Mouse (Mus musculus): Measurements from ENCODE around the gene Ifi27.
A peak's percentile ranks its signal among the peaks of the same experiment; 100 is the strongest.
"Not testable (repeated sequence)": the region's sequence is repeated elsewhere in the genome, so short reads cannot be mapped to it uniquely, and the experiment has no call there.

The Ifi27 gene

DNA sequence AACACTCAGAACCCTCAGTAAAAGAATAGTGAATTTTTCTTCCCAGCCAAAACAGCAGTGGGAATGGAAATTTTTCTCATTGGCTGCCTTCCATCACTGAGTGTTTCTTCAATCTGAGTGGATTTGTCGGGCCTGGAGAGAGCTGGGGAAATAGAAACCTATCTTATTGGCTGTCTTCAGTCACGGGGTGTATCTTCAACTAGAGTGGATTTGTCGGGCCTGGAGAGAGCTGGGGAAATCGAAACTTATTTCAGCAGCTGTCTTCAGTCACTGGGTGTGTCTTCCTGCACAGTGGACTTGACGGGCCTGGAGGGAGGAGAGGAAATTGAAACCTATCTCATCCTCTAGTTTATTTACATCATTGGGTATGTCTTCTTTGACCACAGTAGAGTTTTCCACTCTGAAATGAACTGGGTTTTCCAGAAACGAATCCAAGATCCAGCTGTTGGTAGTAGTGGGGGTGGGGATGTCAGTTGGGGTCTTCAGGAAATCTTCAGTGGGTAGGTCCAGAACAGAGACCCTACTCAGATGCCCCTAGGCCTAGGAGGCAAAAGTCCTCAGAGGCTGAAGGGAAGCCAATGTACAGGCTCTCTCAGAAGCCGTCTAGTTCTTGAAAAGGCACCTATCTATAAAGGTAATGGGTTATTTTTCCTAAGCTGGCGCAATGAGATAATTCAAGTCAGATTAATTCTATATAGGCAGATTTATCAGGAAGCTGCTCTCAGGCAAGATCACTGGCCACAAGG lies at the start of gene Ifi27:
TSS of gene Ifi27 (plus strand) at position 226 of the 746 bp plus-strand sequence.
- DNase-seq (ENCODE audit: low read depth, low spot score), result no peak

DNA sequence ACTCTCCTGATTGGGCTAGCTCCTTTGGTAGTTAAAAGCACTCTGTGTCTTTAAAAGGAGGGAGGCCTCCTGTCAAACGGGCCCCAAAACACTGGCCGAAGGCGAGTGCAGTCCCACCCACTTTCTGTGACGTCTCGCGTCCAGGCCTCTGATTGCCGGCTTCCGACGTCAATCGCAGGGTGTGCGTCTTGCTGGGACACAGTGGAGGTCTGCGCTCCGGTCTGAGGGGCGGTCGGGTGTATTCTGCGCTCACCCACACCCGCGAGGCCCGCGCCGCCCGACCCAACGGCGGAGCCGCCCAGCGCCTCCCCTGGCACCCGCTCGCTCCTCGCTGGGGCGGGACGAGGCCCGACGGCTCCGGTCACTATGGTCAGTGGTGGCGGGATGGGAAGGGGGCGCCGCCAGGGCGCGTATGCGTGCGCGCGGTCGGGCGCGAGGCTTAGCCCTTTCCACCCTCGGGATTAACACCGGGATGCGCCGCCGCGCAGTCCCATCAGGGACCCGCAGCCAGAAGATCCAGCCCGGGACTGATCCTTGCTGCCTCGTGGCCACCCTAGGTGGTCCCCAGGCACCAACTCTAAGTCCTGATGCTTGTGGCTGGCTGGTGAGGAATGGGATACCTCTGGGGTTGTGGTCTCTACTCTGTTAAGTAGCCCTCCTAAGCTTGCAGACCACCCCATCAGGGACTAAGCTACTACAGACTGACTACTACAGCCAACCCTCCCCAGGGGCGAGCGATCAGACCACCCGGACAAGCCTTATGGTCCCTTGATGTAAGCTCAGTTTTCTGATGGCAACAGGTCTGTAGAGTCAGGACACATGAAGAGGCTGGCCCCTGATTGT lies 45.3 kb upstream of the Ifi27 start, which contains the start of gene Otub2:
TSS of gene Otub2 (plus strand) at position 178 of the 843 bp plus-strand sequence.
- DNase-seq (ENCODE audit: low read depth, low spot score), result peak; percentile 95

DNA sequence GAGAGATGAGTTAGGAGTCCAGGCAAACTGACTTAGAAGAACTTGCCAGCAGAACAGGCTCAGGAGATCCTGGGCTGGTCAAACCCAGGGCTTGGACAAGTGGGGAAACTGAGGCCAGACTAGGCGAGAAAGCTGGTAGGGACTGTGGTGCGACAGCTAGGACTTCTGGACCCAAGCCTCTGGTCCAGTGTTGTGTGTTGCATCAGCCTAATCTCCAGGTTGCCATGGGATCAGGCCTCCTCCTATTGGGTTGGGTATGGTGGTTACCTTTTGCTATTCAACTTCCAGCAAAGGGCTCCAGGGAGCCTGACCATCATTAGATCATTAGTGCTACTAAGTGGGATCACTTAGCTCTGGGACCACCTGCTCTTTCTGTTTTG lies 44.7 kb upstream of the Ifi27 start:
- peak; percentile 8 for DNase-seq (ENCODE audit: low read depth, low spot score)

DNA sequence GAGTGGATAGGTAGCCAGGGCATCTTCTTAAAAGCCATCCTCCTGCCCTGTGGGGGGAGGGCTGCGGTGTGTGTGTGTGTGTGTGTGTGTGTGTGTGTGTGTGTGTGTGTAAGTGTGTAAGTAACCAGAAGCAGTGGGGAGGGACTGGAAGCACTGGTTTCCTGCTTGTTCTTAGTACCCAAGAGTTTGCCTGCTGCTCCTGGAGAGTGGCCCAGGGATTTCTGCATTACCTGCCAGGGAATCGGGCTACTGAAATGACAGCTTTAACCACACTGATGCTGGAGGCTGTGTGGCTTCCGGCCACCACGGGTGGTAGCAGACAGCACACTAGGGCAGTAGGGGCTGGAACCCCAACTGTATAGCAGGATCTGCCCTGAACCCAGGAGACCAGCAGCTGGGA lies 44.0 kb upstream of the Ifi27 start:
- DNase-seq (ENCODE audit: low read depth, low spot score), result no peak

- no peak for DNase-seq (ENCODE audit: low read depth, low spot score)
Observed at GRCm38 (mm10) chr12:103391098-103391497, 42.9 kb upstream of the Ifi27 start.

DNA sequence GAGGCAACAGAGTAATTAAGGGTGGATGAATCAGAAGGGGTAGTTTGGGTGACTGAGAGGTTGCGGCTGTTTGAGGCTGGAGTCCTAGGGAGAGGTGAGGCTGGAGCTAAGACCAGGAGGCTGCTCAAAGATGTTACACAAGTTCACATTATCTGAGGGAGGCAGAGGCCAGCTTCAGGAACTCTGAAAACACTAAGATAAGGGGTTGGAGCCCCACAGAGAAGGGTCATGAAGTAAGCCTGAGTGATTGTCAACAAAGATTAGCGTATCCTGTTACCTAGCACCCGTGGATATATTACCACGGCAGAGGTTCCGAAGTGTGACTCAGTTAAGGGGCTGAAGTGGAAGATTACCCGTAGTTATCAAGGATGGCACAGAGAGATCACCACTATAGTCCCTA lies 40.5 kb upstream of the Ifi27 start:
- no peak for DNase-seq (ENCODE audit: low read depth, low spot score)

DNA sequence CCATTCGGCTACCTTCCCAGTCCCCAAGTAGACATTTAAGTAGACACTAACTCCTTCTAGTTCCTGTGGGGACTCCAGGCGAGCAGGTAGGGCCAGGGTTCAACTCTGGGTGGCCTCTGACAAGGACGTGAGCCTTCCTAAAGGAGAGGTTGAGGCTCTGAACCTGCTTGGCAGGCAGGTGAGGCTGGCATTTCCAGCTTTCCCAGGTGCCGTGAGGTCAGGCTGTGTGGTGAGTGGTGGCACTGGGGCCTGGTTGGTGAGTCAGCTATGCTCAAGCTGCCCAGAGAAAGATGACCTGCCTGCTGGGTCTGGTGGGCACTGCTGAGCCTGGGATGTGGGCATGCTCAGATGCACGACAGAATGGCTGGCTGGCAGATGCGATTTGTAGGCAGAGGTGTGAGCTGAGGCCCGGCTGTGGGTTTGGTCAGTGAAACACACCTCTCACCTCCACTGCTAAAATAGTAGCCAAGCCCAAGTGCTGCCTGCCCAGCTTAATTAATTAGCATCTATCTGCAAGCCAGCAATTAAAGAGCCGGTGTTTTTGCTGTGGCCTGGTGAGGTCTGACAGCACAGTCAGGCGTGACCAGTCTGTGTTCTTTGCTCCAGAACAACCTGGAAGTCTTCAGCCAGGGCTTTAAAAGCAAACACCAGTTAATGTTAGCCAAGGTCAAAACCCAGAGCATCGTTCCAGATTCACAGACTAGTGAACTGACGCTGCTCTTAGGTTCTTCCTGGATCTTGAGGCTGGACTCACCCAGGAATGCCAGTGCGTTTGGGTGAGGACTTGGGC lies 38.3 kb upstream of the Ifi27 start:
- no peak for DNase-seq (ENCODE audit: low read depth, low spot score)

- DNase-seq (ENCODE audit: low read depth, low spot score), result no peak
Observed at GRCm38 (mm10) chr12:103396751-103397150, 37.3 kb upstream of the Ifi27 start.

- DNase-seq (ENCODE audit: low read depth, low spot score), result no peak
Observed at GRCm38 (mm10) chr12:103404131-103404530, 29.9 kb upstream of the Ifi27 start.

GRCm38 (mm10) chr12:103407720-103408119 lies 26.3 kb upstream of the Ifi27 start, which contains the start of gene 9330161L09Rik:
TSS of gene 9330161L09Rik (minus strand) at chr12:103407820.
- DNase-seq (ENCODE audit: low read depth, low spot score), result no peak

GRCm38 (mm10) chr12:103408144-103408543 lies 25.9 kb upstream of the Ifi27 start:
- DNase-seq (ENCODE audit: low read depth, low spot score), result no peak

DNA sequence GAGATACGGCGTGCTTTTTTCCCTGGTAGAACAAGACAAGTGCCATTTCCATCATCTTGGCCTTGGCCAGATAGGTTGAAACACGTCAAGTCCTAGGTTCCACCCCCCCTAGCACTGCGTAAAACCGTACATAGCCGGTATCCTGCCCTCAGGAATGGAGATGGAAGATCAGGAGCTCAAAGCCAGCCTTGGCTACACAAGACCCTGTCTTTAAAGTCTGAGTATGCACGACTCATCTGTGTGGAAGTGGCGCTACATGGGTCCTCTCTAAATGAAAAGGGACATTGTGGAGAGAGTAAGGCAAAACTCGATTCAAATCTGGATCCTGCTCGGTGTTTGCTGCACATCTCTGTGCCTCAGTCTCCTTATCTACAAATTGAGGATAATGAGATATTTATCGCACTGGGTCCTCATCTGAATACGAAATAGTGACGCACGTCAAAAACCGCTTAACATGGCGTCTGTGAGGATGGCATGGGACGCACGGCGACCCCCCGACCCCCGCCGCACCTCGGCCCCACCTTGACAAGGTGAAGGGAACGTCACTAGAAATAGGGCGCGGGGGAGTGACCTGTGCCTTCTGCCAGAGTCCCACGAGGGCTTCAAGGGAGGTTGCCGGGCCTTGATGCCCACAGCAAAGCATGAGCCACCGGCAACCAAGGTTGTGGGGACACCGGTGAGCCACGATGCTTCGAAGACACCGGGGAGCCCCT lies 8.8 kb upstream of the Ifi27 start:
- no peak for DNase-seq (ENCODE audit: low read depth, low spot score)

- peak; percentile 97 for DNase-seq (ENCODE audit: low read depth, low spot score)
Observed at GRCm38 (mm10) chr12:103425729-103426470, 8.1 kb upstream of the Ifi27 start, which contains the start of gene Ddx24. TSS of gene Ddx24 (minus strand) at chr12:103425830.

GRCm38 (mm10) chr12:103426710-103427109 lies 7.3 kb upstream of the Ifi27 start:
- DNase-seq (ENCODE audit: low read depth, low spot score), result no peak

DNA sequence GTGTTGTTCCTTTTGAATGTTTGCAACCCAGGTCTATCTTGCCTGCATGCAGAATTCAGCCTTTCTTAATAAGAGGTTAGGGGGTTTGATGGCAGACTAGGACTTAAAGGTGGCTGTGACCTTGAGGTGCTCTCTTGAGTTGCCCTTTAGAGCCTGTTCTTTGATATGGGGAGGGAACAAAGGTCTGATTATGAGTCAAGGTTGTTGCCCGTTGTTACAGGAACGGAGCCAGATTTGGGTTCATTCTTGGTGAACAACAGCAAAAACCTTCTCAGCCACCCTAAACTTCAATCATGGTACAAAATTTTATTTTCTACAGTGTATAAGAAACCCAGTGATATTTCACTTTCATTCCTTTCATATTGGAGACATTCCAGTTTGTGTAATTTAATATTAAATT lies 581 bp upstream of the Ifi27 start:
- no peak for DNase-seq (ENCODE audit: low read depth, low spot score)

- DNase-seq (ENCODE audit: low read depth, low spot score), result no peak
Observed at GRCm38 (mm10) chr12:103434861-103435260, 850 bp downstream of the Ifi27 start.

- DNase-seq (ENCODE audit: low read depth, low spot score), result no peak
Observed at GRCm38 (mm10) chr12:103437601-103438000, 3.6 kb downstream of the Ifi27 start.

DNA sequence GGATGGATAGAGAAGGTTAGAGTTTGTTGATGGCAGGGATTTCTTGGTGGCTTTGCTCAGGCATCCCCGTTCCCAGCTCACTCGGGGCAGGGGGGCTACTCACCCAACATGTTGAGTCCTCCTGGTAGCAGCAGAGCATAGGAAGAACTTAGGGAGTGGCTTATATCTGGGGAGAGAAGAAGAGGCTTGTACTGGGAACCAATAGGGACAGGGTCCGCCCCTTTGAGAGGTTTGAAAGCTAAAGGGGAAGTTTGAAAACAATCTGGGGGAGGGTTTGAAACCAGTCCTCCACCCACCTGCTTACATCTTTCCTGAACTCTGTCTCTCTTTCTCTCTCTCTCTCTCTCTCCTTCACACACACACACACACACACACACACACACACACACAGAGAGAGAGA lies 9.5 kb downstream of the Ifi27 start, which contains the start of gene Ifi27l2a:
TSS of gene Ifi27l2a (minus strand) at position 157 of the 400 bp plus-strand sequence.
- DNase-seq (ENCODE audit: low read depth, low spot score), result no peak

- DNase-seq (ENCODE audit: low read depth, low spot score), result not testable (repeated sequence)
Observed at GRCm38 (mm10) chr12:103444261-103444660, 10.2 kb downstream of the Ifi27 start.

DNA sequence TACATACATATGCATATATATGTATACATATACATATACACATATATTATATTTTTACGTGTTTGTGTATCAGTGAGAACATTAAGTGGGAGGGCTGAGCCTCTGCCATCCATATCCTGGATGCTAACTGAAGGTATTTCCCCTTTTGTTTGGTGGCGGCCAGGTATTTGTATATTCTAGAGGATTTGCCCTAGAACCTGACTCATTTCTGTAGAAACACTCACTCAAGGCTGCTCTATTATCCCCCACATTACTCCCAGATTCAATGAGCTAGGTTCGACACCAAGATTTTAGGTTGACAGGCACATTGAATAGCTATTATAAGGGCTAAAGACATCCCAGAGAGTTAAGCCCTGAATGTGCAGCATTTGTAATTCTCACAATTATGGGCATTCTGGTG lies 11.0 kb downstream of the Ifi27 start:
- no peak for DNase-seq (ENCODE audit: low read depth, low spot score)
